Mouse (Mus musculus) lung, embryonic 15.5 days (tissue): Measurements from ENCODE around the gene Olfr1281. TPM values are rescaled to one million over a fixed set of nuclear protein-coding genes. Genes with fewer than 3 reads are reported as not detected.
"Not testable (repeated sequence)": the region's sequence is repeated elsewhere in the genome, so short reads cannot be mapped to it uniquely, and the experiment has no call there.

Source experiments
- ATAC-seq: fragments of 200-750 bp; cut with Nextera tagmentation; 2 replicates; pipeline ENCODE4 v1.8.0; 2017; ENCODE audit warnings: moderate number of reproducible peaks, borderline replicate concordance; ENCODE audit not compliant: low FRiP score, low TSS enrichment; ENCODE audit errors: extremely low read depth
- H3K27ac ChIP-seq: fragments of 300-500 bp; sonication (generic); 2 replicates; pipeline ENCODE4 v1.5.1; 2015; ENCODE audit warnings: moderate library complexity, mild to moderate bottlenecking, inconsistent platforms
- H3K27me3 ChIP-seq: fragments of 300-500 bp; sonication (generic); 2 replicates; pipeline ENCODE4 v1.6.1; 2015; ENCODE audit warnings: inconsistent platforms
- H3K36me3 ChIP-seq: fragments of 300-500 bp; sonication (generic); 2 replicates; pipeline ENCODE4 v1.6.1; 2015; ENCODE audit warnings: inconsistent platforms
- H3K4me1 ChIP-seq: fragments of 300-500 bp; sonication (generic); 2 replicates; pipeline ENCODE4 v1.6.1; 2015; ENCODE audit warnings: inconsistent platforms
- H3K4me2 ChIP-seq: fragments of 300-500 bp; sonication (generic); 2 replicates; pipeline ENCODE4 v1.6.1; 2015; ENCODE audit warnings: inconsistent platforms, mild to moderate bottlenecking, moderate library complexity
- H3K4me3 ChIP-seq: fragments of 300-500 bp; sonication (generic); 2 replicates; pipeline ENCODE4 v1.5.1; 2015; ENCODE audit warnings: mild to moderate bottlenecking, inconsistent platforms
- H3K9ac ChIP-seq: fragments of 300-500 bp; sonication (generic); 2 replicates; pipeline ENCODE4 v1.6.1; 2015; ENCODE audit warnings: inconsistent platforms
- H3K9me3 ChIP-seq: fragments of 300-500 bp; sonication (generic); 2 replicates; pipeline ENCODE4 v1.6.1; 2016; ENCODE audit warnings: inconsistent platforms
- whole genome bisulfite sequencing: fragments of 180-500 bp; shearing (Covaris S2); methylation state at CpG from one replicate; pipeline ENCODE4 v1.1.7; 2015; 5-methylcytosine and 5-hydroxymethylcytosine counted together
- polyA plus RNA-seq: library from polyadenylated mRNA; unstranded; fragments of >200 nt; fragmentation: Nextera tagmentation; extraction: Ambion mirVana; gene quantifications from 2 replicates; pipeline ENCODE4 v1.2.1, GENCODE M21; 2015

The Olfr1281 gene
- not detected in 2 replicates for polyA plus RNA-seq

GRCm38 (mm10) chr2:111326220-111326619 is at the start of gene Olfr1281:
Olfr1281 (plus strand) TSS chr2:111326520.
- H3K4me3 ChIP-seq, result no peak within 1 kb of the TSS
- H3K4me1 ChIP-seq, result no peaks in the 10 kb centered on the region
- no peaks in the 10 kb centered on the region for H3K36me3 ChIP-seq
- H3K4me2 ChIP-seq, result no peak within 1 kb of the TSS
- no peak for ATAC-seq
- H3K27ac ChIP-seq, result no peak within 1 kb of the TSS
- no peaks in the 10 kb centered on the region for H3K27me3 ChIP-seq
- no peaks in the 10 kb centered on the region for H3K9me3 ChIP-seq
- 67% methylated on average over 2 of the region's 2 CpGs for WGBS
- H3K9ac ChIP-seq, result no peak within 1 kb of the TSS

GRCm38 (mm10) chr2:111289836-111290235 is 36.5 kb upstream of the Olfr1281 start, which contains the start of gene Olfr1278:
Olfr1278 (plus strand) TSS chr2:111290136.
- Histone ChIP-seq H3K27me3 (no peaks in the 10 kb centered on the region), H3K4me1 (no peaks in the 10 kb centered on the region), H3K4me3 (no peak within 1 kb of the TSS), H3K27ac (no peak within 1 kb of the TSS), H3K9ac (no peak within 1 kb of the TSS), H3K9me3 (no peaks in the 10 kb centered on the region), H3K36me3 (no peaks in the 10 kb centered on the region), H3K4me2 (no peak within 1 kb of the TSS)
- no peak for ATAC-seq

- no peaks in the 10 kb centered on the region for H3K27me3 ChIP-seq
- H3K36me3 ChIP-seq, result no peaks in the 10 kb centered on the region
- H3K9me3 ChIP-seq, result no peaks in the 10 kb centered on the region
- H3K27ac ChIP-seq, result no peak overlapping the region
- no peak for ATAC-seq
- H3K9ac ChIP-seq, result no peak overlapping the region
- no peaks in the 10 kb centered on the region for H3K4me1 ChIP-seq
- H3K4me2 ChIP-seq, result no peak overlapping the region
- no peak overlapping the region for H3K4me3 ChIP-seq
Measured at GRCm38 (mm10) chr2:111298541-111298940, 27.8 kb upstream of the Olfr1281 start.

GRCm38 (mm10) chr2:111300374-111300773 is 25.9 kb upstream of the Olfr1281 start, which contains the start of gene Olfr1279:
Olfr1279 (plus strand) TSS chr2:111300635.
- H3K27ac ChIP-seq, result no peak within 1 kb of the TSS
- ATAC-seq, result no peak
- H3K27me3 ChIP-seq, result no peaks in the 10 kb centered on the region
- no peaks in the 10 kb centered on the region for H3K36me3 ChIP-seq
- no peak within 1 kb of the TSS for H3K4me3 ChIP-seq
- H3K9ac ChIP-seq, result no peak within 1 kb of the TSS
- no peaks in the 10 kb centered on the region for H3K4me1 ChIP-seq
- H3K4me2 ChIP-seq, result no peak within 1 kb of the TSS
- H3K9me3 ChIP-seq, result no peaks in the 10 kb centered on the region

- no peak for ATAC-seq
Measured at GRCm38 (mm10) chr2:111313717-111314116, 12.6 kb upstream of the Olfr1281 start, which contains the start of gene Olfr1280. Olfr1280 (plus strand) TSS chr2:111314017.

GRCm38 (mm10) chr2:111333721-111334120 is 7.4 kb downstream of the Olfr1281 start:
- H3K36me3 ChIP-seq, H3K27ac ChIP-seq, H3K9me3 ChIP-seq, H3K27me3 ChIP-seq, H3K4me2 ChIP-seq, H3K4me1 ChIP-seq, H3K4me3 ChIP-seq, ATAC-seq, H3K9ac ChIP-seq: not testable (repeated sequence)
- 80% methylated on average over 5 of the region's 5 CpGs for WGBS

More at GRCm38 (mm10) chr2:111313717-111314116, 12.6 kb upstream of the Olfr1281 start, which contains the start of gene Olfr1280:
- H3K4me3 ChIP-seq, result no peak within 1 kb of the TSS
- no peaks in the 10 kb centered on the region for H3K9me3 ChIP-seq
- H3K36me3 ChIP-seq, result no peaks in the 10 kb centered on the region
- no peaks in the 10 kb centered on the region for H3K4me1 ChIP-seq
- no peak within 1 kb of the TSS for H3K27ac ChIP-seq
- H3K27me3 ChIP-seq, result no peaks in the 10 kb centered on the region
- no peak within 1 kb of the TSS for H3K9ac ChIP-seq
- H3K4me2 ChIP-seq, result no peak within 1 kb of the TSS

GRCm38 (mm10) chr2:111335976-111336375 is 9.7 kb downstream of the Olfr1281 start, which contains the start of gene Olfr1282:
Olfr1282 (minus strand) TSS chr2:111336076.
- no peaks in the 10 kb centered on the region for H3K27me3 ChIP-seq
- no peak for ATAC-seq
- no peak within 1 kb of the TSS for H3K4me3 ChIP-seq
- no peak within 1 kb of the TSS for H3K4me2 ChIP-seq
- no peak within 1 kb of the TSS for H3K27ac ChIP-seq
- WGBS, result 67% methylated on average over 2 of the region's 2 CpGs
- H3K9ac ChIP-seq, result no peak within 1 kb of the TSS
- no peaks in the 10 kb centered on the region for H3K36me3 ChIP-seq
- H3K9me3 ChIP-seq, result no peaks in the 10 kb centered on the region
- no peaks in the 10 kb centered on the region for H3K4me1 ChIP-seq

- Histone ChIP-seq H3K9me3 (no peaks in the 10 kb centered on the region), H3K9ac (no peak within 1 kb of the TSS), H3K4me2 (no peak within 1 kb of the TSS), H3K4me1 (no peaks in the 10 kb centered on the region), H3K36me3 (no peaks in the 10 kb centered on the region), H3K27me3 (no peaks in the 10 kb centered on the region), H3K4me3 (no peak within 1 kb of the TSS), H3K27ac (no peak within 1 kb of the TSS)
- no peak for ATAC-seq
- WGBS, result 64% methylated on average over 2 of the region's 2 CpGs
Measured at GRCm38 (mm10) chr2:111366490-111366889, 40.2 kb downstream of the Olfr1281 start, which contains the start of gene Olfr1283. Olfr1283 (plus strand) TSS chr2:111366790.

GRCm38 (mm10) chr2:111375222-111375621 is 48.9 kb downstream of the Olfr1281 start, which contains the start of gene Olfr1284:
Olfr1284 (plus strand) TSS chr2:111375522.
- no peaks in the 10 kb centered on the region for H3K9me3 ChIP-seq
- no peak within 1 kb of the TSS for H3K4me2 ChIP-seq
- no peak within 1 kb of the TSS for H3K27ac ChIP-seq
- 85% methylated on average over 1 of the region's 1 CpGs for WGBS
- H3K27me3 ChIP-seq, result no peaks in the 10 kb centered on the region
- H3K9ac ChIP-seq, result no peak within 1 kb of the TSS
- H3K36me3 ChIP-seq, result no peaks in the 10 kb centered on the region
- H3K4me1 ChIP-seq, result no peaks in the 10 kb centered on the region
- no peak within 1 kb of the TSS for H3K4me3 ChIP-seq
- ATAC-seq, result no peak

Other genes with a start within 250 kb of the Olfr1281 start
- not detected in 2 replicates for gene Gm13941, start 220.5 kb upstream of the Olfr1281 start, polyA plus RNA-seq
- not detected in 2 replicates for gene Gm15130, start 173.6 kb upstream of the Olfr1281 start, polyA plus RNA-seq
- gene 4930430A15Rik, start 96.9 kb upstream of the Olfr1281 start, polyA plus RNA-seq, result not detected in 2 replicates
- not detected in 2 replicates for gene Olfr1275, start 91.2 kb upstream of the Olfr1281 start, polyA plus RNA-seq
- not detected in 2 replicates for gene Olfr1276, start 72.0 kb upstream of the Olfr1281 start, polyA plus RNA-seq
- not detected in 2 replicates for gene Olfr1277, start 52.4 kb upstream of the Olfr1281 start, polyA plus RNA-seq
- not detected in 2 replicates for gene Olfr1278, start 36.4 kb upstream of the Olfr1281 start, polyA plus RNA-seq
- gene Olfr1279, start 25.9 kb upstream of the Olfr1281 start, polyA plus RNA-seq, result not detected in 2 replicates
- gene Olfr1280, start 12.5 kb upstream of the Olfr1281 start, polyA plus RNA-seq, result not detected in 2 replicates
- not detected in 2 replicates for gene Olfr1282, start 9.6 kb downstream of the Olfr1281 start, polyA plus RNA-seq
- not detected in 2 replicates for gene Olfr1283, start 40.3 kb downstream of the Olfr1281 start, polyA plus RNA-seq
- gene Olfr1284, start 49.0 kb downstream of the Olfr1281 start, polyA plus RNA-seq, result not detected in 2 replicates
- not detected in 2 replicates for gene Olfr1286, start 96.6 kb downstream of the Olfr1281 start, polyA plus RNA-seq
- not detected in 2 replicates for gene Olfr1287, start 122.6 kb downstream of the Olfr1281 start, polyA plus RNA-seq
- gene Olfr1288, start 147.6 kb downstream of the Olfr1281 start, polyA plus RNA-seq, result not detected in 2 replicates
- not detected in 2 replicates for gene Olfr1289, start 154.3 kb downstream of the Olfr1281 start, polyA plus RNA-seq
- not detected in 2 replicates for gene Olfr1290, start 167.3 kb downstream of the Olfr1281 start, polyA plus RNA-seq
- not detected in 2 replicates for gene Olfr1291-ps1, start 170.7 kb downstream of the Olfr1281 start, polyA plus RNA-seq
- gene Olfr1293-ps, start 198.7 kb downstream of the Olfr1281 start, polyA plus RNA-seq, result not detected in 2 replicates
- not detected in 2 replicates for gene Olfr1294, start 213.8 kb downstream of the Olfr1281 start, polyA plus RNA-seq
- gene Olfr1295, start 243.2 kb downstream of the Olfr1281 start, polyA plus RNA-seq, result not detected in 2 replicates